Mouse (Mus musculus) heart, embryonic 14.5 days (tissue): Measurements from ENCODE around the gene Arsg. TPM values are rescaled to one million over a fixed set of nuclear protein-coding genes. Genes with fewer than 3 reads are reported as not detected.
A peak's percentile ranks its signal among the peaks of the same experiment; 100 is the strongest.

Experiments
- ATAC-seq: fragments of 200-750 bp; cut with Nextera tagmentation; 2 replicates; pipeline ENCODE4 v1.8.0; 2017; ENCODE audit warnings: low read depth, moderate TSS enrichment; ENCODE audit not compliant: insufficient number of reproducible peaks, insufficient read depth, low FRiP score
- H3K27ac ChIP-seq, 2 experiments: fragments of 200-500 bp in 1 of 2; fragments of 300-500 bp in 1 of 2; sonication (generic) in 1 of 2; replicated peaks in 1 of 2; 2 replicates each; pipeline ENCODE4 v1.5.1; 2012 to 2014; ENCODE audit warnings: low read depth in 2 of 2, low read length in 2 of 2, control low read depth in 1 of 2, mild to moderate bottlenecking in 1 of 2, mixed read lengths in 1 of 2; ENCODE audit not compliant: control insufficient read depth in 1 of 2, insufficient read depth in 1 of 2
- H3K27me3 ChIP-seq: fragments of 300-500 bp; sonication (generic); 2 replicates; pipeline ENCODE4 v1.6.1; 2014; ENCODE audit warnings: mild to moderate bottlenecking, low read length, control low read depth; ENCODE audit not compliant: control insufficient read depth, insufficient read depth
- H3K36me3 ChIP-seq: fragments of 300-500 bp; sonication (generic); 2 replicates; pipeline ENCODE4 v1.6.1; 2014; ENCODE audit warnings: mild to moderate bottlenecking, control low read depth, low read length, mixed read lengths; ENCODE audit not compliant: control insufficient read depth, insufficient read depth
- H3K4me1 ChIP-seq, 2 experiments: fragments of 200-500 bp in 1 of 2; fragments of 300-500 bp in 1 of 2; sonication (generic) in 1 of 2; 2 replicates each; pipeline ENCODE4 v1.6.1; 2012 to 2014; ENCODE audit warnings: low read length in 2 of 2, control low read depth in 1 of 2, mixed read lengths in 1 of 2; ENCODE audit not compliant: control insufficient read depth in 2 of 2, insufficient read depth in 2 of 2
- H3K4me2 ChIP-seq: fragments of 300-500 bp; sonication (generic); 2 replicates; pipeline ENCODE4 v1.6.1; 2014; ENCODE audit warnings: mild to moderate bottlenecking, low read length
- H3K4me3 ChIP-seq, 2 experiments: fragments of 200-500 bp in 1 of 2; fragments of 300-500 bp in 1 of 2; sonication (generic) in 1 of 2; 2 replicates each; pipeline ENCODE4 v1.5.1; 2012 to 2014; ENCODE audit warnings: low read length in 2 of 2, mild to moderate bottlenecking in 2 of 2, control low read depth in 1 of 2, low read depth in 1 of 2, moderate library complexity in 1 of 2; ENCODE audit not compliant: control insufficient read depth in 1 of 2, insufficient read depth in 1 of 2
- H3K9ac ChIP-seq: fragments of 300-500 bp; sonication (generic); 2 replicates; pipeline ENCODE4 v1.6.1; 2014; ENCODE audit warnings: mild to moderate bottlenecking, low read length
- H3K9me3 ChIP-seq: fragments of 300-500 bp; sonication (generic); 2 replicates; pipeline ENCODE4 v1.6.1; 2016; ENCODE audit warnings: low read length, control low read depth; ENCODE audit not compliant: control insufficient read depth
- WGBS: fragments of 180-500 bp; shearing (Covaris S2); extraction: QIAGEN DNeasy Blood & Tissue Kit; methylation state at CpG from one replicate; pipeline ENCODE4 v1.1.7; 2014; 5-methylcytosine and 5-hydroxymethylcytosine counted together
- polyA plus RNA-seq: library from polyadenylated mRNA; unstranded; fragments of >200 nt; fragmentation: Nextera tagmentation; extraction: Ambion mirVana; gene quantifications from 2 replicates; pipeline ENCODE4 v1.2.1, GENCODE M21; 2014

Arsg gene
- polyA plus RNA-seq, 1 experiment from 2014 or later = 3.7 TPM

DNA sequence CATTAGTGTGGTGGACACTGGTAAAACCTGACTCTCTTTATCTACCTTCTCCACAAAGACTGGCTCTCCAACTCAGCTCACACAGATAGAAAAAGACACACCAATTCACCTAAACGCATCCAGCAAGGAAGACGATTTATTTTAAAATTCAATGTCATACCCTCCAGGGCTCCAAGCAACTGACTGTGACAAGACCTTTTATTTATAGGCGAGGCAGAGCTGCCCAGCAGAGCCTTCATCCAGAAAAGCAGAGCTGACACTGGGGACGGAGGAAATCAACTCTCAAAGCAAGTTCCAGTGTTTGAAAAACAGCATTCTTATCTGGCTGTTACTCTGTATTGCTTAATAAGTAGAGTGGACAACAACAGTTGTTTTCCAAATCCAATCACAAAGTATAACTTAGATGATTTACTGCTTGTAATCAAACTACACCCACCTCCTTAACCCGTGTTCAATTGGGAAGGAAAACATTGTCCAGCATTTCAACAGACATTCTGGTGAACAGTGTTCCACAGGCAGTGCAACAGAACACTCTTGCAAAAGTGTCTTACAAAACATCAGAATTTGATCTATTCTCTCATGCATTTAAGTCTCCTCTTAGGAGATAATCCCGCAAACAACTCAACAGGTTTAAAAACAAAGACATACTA, 135.9 kb downstream of the Arsg start:
- no peak overlapping the region for H3K27ac ChIP-seq
- no peak overlapping the region for H3K9ac ChIP-seq
- no peak overlapping the region for H3K4me3 ChIP-seq
- ATAC-seq = no peak
- H3K4me1 ChIP-seq = peaks cover 6 to 21% of the 10 kb centered on the region in 2 experiments
- H3K4me2 ChIP-seq = peak overlapping the region; percentile 88; the same call in 1 of the 2 replicates
- H3K9me3 ChIP-seq = no peaks in the 10 kb centered on the region
- no peaks in the 10 kb centered on the region for H3K27me3 ChIP-seq
- peaks cover 16% of the 10 kb centered on the region for H3K36me3 ChIP-seq
- WGBS = 48% methylated on average over 6 of the region's 6 CpGs

DNA sequence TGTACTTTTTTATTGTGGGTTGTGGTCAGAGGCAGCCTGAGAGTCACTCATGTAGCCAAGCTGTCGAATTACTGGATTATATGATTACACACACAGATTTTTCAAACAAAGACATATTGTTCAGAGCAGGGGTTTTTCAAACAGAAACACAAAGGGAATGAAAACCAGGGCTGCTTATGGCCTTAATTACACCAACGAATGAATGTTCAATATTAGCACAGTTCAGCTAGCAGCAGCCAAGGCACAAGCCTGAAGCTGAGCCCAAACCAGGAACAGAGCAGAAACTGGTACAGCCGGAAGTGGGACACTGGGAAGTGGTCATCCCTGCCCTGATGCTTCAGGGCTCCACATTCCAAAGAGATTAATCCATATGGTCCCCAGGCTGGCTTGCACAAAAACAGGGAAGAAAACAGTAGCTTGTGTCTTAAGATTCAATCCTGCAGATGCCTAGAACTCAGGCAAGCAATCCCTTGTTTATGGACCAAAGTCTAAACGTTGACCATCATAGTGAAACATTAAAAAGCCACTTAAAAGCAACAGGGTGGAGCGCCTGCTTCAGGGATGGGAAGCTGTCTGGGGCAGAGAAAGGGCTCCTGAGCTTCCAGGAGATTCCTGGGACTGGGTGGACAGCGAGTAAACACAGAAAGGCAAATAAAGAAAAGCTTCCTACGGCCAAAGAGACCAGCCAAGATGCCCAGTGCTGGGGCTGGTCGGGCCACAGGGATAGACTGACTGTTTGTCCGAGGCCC, 137.0 kb downstream of the Arsg start:
- Histone ChIP-seq H3K36me3 (peaks cover 7% of the 10 kb centered on the region), H3K27me3 (no peaks in the 10 kb centered on the region), H3K27ac (peak overlapping the region; percentile 83 to 91), H3K4me1 (peaks cover 6 to 21% of the 10 kb centered on the region in 2 experiments), H3K4me2 (peak overlapping the region; percentile 88), H3K9me3 (no peaks in the 10 kb centered on the region), H3K4me3 (peak overlapping the region; percentile 71 to 86), H3K9ac (peak overlapping the region; percentile 93)
- ATAC-seq = no peak
- WGBS = 16% methylated on average over 9 of the region's 9 CpGs

DNA sequence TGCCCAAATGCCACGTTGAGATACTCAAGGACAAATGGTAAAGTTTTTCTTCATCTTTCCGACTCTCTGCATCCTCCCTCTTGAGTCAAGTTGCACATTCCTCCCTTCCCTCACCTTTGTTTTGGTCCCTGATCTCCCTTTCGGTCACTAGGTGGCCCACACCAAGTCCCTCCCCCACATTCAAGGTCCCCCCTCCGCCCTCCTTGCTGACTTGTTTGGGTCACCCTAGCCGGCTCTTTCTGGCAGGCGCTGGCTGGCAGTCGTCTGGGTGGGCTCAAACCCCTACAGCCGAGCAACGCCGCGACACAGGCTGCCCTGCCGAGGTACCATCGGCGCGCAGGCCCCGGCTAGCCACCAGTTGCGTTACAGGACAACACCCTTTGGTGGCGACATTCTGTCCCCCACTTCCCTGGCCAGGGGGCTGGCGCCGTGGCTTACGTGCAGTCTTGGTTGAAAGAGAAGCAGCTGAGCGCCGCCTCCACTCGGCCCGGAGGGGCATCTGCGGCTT, 137.7 kb downstream of the Arsg start:
- peak; percentile 23 for ATAC-seq
- peak overlapping the region; percentile 83 to 91 for H3K27ac ChIP-seq
- WGBS = under 1% methylated on average over 26 of the region's 26 CpGs
- peak overlapping the region; percentile 93 for H3K9ac ChIP-seq
- no peaks in the 10 kb centered on the region for H3K9me3 ChIP-seq
- peak overlapping the region; percentile 88 for H3K4me2 ChIP-seq
- peak overlapping the region; percentile 71 to 86 for H3K4me3 ChIP-seq
- peaks cover 6 to 21% of the 10 kb centered on the region in 2 experiments for H3K4me1 ChIP-seq
- peaks cover 4% of the 10 kb centered on the region; the same call in 1 of the 2 replicates for H3K36me3 ChIP-seq
- no peaks in the 10 kb centered on the region for H3K27me3 ChIP-seq

DNA sequence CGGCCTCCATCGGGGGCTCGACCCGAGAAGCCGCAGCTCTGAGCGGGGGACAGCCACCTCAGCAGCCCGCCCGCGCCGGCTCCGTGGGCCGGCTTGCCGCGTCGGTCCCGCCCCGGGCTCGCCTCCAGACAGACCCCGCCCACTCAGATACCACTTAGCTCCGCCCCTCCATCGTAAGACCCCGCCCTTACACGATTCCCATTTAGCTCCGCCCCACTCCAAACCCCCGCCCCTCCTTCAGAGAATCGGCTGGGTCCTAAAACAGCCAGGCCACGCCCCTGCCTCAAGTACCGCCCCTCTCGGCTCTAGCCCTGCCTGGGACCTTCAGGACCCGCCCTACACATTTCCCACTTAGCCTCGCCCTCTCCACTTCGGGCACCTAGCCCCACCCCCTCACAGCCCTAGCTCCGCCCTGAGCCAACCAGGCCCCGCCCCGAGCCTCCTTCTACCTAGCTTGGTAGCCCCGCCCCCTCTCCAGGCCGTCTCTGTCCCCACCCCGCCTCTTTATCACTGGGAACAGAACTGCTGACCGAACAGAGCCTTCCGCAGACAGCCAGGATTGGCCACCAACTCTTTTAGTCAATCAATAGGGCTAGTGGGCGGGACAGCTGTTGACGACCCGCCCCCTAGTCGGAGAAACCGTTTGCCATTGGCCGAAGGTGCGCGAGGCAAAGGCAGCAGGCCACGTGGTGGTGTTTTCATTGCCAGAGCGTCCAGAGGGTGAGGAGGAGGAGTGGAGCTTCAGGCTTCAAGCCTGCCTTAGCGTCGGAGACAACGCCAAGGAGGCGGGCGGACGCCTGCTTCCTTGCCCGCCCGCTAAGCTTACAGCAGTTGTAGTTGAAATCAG, 138.4 kb downstream of the Arsg start, which contains the start of gene Wipi1:
Gene Wipi1, minus strand, starts transcription at position 665 of the 847 bp plus-strand sequence.
- Histone ChIP-seq H3K4me2 (peak within 1 kb of the TSS; percentile 88), H3K27ac (peak within 1 kb of the TSS; percentile 83 to 91), H3K36me3 (peaks cover 4% of the 10 kb centered on the region; the same call in 1 of the 2 replicates), H3K9ac (peak within 1 kb of the TSS; percentile 93), H3K4me3 (peak within 1 kb of the TSS; percentile 71 to 86), H3K9me3 (no peaks in the 10 kb centered on the region), H3K4me1 (peaks cover 6 to 23% of the 10 kb centered on the region in 2 experiments), H3K27me3 (no peaks in the 10 kb centered on the region)
- ATAC-seq = peak; percentile 97
- under 1% methylated on average over 56 of the region's 58 CpGs for WGBS

DNA sequence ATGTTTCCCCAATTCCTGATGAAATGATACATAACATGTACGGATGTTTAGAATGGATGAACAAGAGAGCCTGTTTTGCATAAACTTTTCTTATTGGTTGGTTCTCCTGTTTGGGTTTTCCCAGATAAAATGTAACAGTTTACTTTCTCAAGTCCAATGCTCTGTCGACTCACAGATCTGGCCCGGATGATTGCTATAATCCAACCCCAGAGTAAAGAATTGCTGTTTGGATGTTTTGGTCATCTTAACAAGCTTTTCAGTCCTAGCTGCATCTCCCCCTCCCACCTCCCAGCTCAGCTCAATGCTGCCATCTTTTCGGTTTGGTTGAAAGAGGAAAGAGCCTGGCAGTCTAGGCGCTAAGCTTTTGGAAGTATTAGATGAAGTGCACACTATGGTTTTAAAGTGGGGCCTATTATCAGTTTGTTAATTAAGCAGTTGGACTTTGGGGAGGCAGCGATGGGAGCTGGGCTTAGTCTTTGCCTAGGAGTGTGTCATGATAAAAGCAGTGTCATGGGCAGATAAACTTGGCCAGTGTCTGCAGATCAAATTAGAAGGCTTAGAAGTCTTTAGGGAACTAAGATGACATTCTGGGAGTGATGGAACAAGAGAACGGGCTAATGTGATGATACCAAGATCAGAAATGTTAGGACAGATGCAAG, 139.8 kb downstream of the Arsg start:
- WGBS = 63% methylated on average over 7 of the region's 7 CpGs
- Histone ChIP-seq H3K9ac (no peak overlapping the region), H3K9me3 (no peaks in the 10 kb centered on the region), H3K36me3 (no peaks in the 10 kb centered on the region), H3K4me3 (no peak overlapping the region), H3K4me1 (peaks cover 8 to 31% of the 10 kb centered on the region in 2 experiments), H3K4me2 (no peak overlapping the region), H3K27ac (no peak overlapping the region), H3K27me3 (no peaks in the 10 kb centered on the region)
- ATAC-seq = no peak

DNA sequence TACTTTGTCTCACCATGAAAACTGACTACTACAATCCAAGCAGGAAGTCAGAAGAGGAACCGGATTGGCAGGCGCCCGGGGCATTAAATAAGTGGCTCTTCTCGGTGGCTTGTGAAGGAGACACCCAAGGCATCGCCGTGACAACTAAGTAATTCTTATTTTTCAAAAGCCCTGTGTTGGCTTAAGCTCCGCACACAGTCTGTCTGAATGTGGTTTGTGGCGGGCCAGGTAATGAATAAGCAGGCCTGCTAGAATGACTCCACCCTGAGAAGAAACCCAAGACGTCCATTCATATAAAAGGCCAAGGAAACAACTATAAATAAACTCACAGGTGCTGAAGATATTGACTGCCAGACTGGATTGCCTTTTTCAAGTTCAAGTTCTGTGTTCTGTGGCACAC, 142.1 kb downstream of the Arsg start:
- Histone ChIP-seq H3K9ac (no peak overlapping the region), H3K4me3 (no peak overlapping the region), H3K4me2 (no peak overlapping the region), H3K27ac (no peak overlapping the region), H3K4me1 (peaks cover 5 to 17% of the 10 kb centered on the region in 2 experiments), H3K36me3 (no peaks in the 10 kb centered on the region), H3K27me3 (no peaks in the 10 kb centered on the region), H3K9me3 (no peaks in the 10 kb centered on the region)
- ATAC-seq = no peak
- 83% methylated on average over 9 of the region's 9 CpGs for WGBS
